Mouse (Mus musculus) liver, adult 2 months (tissue): Measurements from ENCODE around the gene Zim1.

ENCODE experiments used
- CTCF ChIP-seq: fragments of 200-500 bp; IDR thresholded peaks from 2 replicates; pipeline ENCODE4 v1.5.1; 2011; ENCODE audit warnings: low read depth, low read length, control low read depth
- POLR2A ChIP-seq: fragments of 200-500 bp; IDR thresholded peaks from 2 replicates; pipeline ENCODE4 v1.6.1; 2011; ENCODE audit warnings: low read length, control low read depth; ENCODE audit not compliant: insufficient read depth; ENCODE audit errors: extremely low read depth

DNA sequence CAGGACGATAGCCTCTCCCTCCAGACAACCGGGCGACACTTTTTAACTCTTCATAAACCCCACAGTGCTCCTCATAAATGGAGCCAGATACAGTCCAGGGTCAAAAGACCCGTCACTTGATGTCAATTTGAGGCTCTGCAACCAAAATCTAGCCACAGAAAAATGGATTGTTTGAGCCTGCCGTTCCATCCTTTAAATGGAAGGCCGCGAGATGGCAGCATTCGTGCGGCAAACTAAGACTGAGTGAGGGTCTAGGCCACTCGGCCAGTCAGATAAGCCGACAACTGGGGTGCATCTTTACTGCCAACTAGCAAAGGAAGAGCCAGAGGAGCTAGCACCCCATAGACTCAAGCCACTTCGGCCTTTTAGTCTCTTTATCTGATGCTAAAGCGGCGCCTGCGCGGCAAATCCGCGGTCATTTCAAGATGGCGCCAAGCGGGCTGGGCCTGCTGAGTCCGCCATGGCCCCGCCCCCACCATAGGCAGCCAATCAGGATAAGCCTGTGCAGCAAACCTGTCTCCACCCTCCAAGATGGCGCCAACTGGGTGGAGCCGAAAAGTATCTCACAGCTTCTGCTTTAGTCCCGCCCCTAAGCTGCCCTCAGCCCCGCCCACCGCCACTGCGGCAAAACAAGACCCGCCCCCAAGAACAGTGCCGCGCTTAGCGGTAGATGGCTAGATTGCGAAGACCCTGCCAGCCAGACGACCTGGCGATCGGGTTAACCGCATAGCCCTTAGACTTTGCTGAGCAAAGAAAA lies 33.0 kb upstream of the Zim1 start:
- no peak for TF ChIP-seq POLR2A
- peak; percentile 46 for TF ChIP-seq CTCF
